Mouse (Mus musculus) granulocyte monocyte progenitor cell, adult 5-6 weeks (primary cell): ENCODE results near the gene Sec11a. TPM values are rescaled to one million over a fixed set of nuclear protein-coding genes. Genes with fewer than 3 reads are reported as not detected.
"Not testable (repeated sequence)": the region's sequence is repeated elsewhere in the genome, so short reads cannot be mapped to it uniquely, and the experiment has no call there.

Source experiments
- ATAC-seq: replicated peaks from 2 replicates; pipeline ENCODE4 v1.8.0; 2016; ENCODE audit warnings: mild to moderate bottlenecking, moderate TSS enrichment, inconsistent platforms; ENCODE audit not compliant: poor library complexity, severe bottlenecking
- total RNA-seq, 2 experiments: library from RNA; stranded (forward) in 1 of 2; stranded (reverse) in 1 of 2; fragments of 200-712, 200-1000 nt in 1 of 2; fragments of >200 nt in 1 of 2; fragmentation: Nextera tagmentation in 1 of 2; gene quantifications; 2 replicates each; pipeline ENCODE4 v1.2.3; 2014 to 2017

The Sec11a gene
- total RNA-seq, 2 experiments from 2014 or later = 167 to 393 TPM

DNA sequence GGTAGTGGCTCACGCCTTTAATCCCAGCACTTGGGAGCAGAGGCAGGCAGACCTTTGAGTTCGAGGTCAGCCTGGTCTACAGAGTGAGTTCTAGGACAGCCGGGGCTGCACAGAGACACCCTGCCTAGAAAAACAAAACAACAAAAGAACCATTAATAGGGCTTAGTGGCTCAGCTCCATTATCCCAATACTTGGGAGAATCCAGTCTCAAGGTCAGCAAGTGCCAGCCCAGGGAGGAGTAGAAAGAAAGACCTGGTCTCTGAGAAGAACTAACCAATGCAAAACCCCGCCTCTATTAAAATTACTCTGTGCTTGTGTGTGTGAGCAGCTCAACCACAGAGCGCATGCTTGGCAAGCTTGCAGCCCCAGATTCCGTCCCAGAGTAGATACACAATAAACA is 15.2 kb upstream of the Sec11a start:
- no peak for ATAC-seq

DNA sequence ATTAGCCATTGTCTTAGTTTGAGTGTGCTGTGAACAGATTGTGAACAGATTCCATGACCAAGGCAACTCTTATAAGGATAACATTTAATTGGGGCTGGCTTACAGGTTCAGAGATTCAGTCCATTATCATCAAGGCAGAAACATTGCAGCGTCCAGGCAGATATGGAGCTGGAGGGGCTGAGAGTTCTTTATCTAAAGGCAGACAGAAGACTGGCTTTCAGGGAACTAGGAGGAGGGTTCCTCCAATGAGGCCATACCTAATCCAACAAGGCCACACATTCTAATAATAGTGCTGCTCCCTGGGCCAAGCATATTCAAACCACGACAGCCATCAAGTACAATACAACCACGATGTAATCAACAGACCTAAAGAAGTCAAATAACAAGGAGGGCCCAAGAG is 11.4 kb upstream of the Sec11a start:
- no peak for ATAC-seq

DNA sequence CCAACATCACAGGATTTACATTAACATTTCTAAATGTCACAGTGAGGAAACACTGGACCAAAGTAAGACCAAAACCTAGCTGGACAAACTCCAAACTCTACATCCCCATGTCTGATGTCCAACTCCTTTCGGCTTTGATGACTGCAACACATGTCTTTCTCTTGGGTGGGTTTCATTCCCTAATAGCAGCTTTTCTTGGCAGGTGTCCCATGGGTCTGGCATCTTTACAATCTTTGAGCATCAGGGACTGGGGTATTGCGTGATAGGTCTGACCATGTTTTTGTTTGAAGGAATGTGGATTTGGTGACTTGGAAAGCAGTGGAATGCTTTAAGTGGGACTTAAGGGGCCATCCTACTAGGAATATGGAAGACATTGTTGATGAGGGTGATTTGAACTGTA is 9.3 kb upstream of the Sec11a start:
- no peak for ATAC-seq

DNA sequence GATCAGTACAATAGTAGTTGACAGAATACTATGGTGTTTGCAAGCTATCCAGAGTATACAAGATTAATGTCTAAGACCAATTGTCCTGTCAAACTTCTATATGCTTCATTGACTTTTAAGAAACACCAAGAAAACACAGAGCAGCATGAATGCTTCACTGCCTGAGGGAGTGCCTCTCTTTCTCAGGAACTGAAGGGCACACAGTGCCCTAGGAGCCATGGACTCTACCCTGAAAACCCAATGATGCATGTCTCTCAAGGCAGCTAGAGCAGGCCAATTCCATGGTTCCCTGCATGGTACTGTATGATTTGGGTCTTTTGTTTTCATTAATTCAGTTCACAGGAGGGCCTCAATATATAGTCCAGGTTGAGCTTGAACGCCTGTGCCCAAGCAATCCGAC is 6.7 kb upstream of the Sec11a start:
- ATAC-seq = no peak

DNA sequence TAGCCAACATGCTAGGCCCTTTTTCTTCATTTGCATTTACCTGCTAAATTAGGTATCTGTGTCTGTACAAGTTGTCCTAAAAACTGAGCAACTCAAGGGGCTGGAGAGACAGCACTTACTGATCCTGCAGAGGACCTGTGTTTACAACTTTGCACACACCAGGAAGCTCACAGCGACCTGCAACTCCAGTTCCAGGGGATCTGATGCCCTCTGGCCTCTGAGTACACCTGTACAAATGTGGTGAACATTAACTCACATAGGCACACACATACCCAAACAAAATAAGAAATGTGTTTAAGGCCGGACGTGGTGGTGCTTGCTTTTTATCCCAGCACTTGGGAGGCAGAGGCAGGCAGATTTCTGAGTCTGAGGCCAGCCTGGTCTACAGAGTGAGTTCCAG is 4.6 kb upstream of the Sec11a start:
- ATAC-seq = no peak

DNA sequence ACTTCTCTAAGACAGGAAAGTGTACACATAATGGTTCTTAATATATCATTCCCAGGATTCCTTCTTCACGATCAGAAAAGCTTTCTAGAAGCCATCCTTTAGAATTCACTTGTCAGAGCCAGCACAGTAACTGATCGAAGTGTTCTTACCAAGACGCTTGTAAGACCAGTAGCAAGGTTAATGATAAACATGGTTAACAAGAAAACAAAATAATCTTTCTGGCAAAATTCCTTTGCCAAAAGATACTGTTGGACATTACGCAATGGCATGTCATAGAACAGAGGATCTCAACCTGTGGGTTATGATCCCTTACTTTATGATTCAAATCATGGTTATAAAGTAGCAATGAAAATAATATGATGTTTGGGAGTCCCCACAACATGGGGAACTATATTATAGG is 3.9 kb upstream of the Sec11a start:
- ATAC-seq = no peak

DNA sequence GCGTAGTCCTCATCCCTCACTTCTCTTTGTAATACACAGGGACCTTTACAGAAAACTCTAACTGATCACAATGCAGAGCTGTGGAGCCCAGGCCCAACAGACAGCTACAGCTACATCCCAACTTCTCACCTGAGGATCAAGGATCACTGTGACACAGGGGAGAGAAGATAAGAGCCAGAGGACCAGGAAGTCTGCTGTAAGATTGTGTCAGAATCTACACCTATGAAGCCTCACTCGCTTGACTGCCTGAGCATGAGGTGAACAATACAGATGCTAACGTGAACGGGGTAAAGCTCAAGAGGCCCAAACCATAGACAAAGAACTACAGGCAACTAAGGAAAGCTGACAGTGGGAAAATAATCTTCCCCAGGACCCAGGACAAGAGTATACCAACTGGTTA is 7.8 kb downstream of the Sec11a start:
- ATAC-seq = no peak

DNA sequence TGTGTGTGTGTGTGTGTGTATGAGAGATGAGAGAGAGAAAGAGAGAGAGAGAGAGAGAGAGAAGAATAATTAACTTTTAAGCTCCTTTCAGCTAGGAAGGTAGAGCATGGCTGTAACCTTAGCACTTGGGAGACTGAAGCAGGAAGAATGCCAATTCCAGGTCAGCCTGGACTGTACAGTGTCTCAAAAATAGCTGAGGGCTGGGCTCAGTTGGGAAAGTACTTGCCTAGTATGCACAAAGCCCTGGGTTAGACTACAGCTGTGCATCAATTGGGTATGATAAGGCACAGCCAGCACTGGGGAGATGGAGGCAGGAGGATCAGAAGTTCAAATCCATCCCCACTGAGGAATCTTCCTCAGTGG is 10.3 kb downstream of the Sec11a start:
- ATAC-seq = not testable (repeated sequence)

DNA sequence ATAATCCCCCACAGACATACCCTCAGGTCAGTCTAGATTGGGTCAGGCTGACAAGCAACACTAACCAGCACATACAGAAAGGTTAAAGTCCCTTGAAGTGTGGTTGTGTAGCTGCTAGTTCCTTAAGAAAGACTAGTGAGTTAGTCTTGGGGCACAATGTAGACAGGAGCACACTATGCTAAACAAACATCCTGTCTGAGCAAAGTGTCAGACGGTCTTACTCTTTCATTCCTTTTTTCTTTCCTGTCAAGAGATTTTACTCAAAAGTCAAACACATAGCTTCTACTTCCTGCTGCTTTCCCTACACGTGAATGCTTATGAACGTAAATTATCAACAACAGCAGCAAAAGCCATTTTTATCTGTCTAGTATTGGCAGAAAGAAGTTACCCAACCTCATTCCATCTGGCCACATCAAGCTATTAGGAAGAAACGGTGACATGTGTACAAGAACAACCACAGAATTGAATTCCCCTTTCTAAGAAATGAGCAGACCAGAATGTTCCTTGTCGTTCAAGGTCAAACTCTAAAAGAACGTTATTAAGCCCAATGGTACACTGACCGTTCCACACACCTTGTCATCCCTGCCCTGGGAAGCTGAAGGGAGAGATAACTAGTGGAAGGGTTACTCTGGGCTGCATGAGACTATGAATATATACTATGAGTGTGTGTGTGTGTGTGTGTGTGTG is 10.8 kb downstream of the Sec11a start:
- ATAC-seq = peak; percentile 14; the same call in 1 of the 2 replicates

DNA sequence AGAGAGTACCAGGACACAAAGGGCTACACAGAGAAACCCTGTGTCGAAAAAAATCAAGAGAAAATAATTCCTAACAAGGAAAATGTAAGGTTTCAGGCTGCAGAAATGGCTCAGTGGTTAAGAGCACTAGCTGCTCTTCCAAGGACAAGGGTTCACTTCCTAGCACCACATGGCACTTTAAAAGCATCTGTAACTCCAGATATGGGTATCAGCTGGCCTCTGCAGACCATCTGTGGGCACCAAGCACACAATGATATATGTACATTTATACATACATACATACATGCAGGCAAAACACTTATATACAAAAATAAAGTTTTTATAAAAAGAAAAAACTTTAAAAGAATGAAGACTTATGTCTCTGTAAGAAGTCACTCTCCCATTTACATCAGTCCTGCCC is 11.7 kb downstream of the Sec11a start:
- no peak for ATAC-seq

DNA sequence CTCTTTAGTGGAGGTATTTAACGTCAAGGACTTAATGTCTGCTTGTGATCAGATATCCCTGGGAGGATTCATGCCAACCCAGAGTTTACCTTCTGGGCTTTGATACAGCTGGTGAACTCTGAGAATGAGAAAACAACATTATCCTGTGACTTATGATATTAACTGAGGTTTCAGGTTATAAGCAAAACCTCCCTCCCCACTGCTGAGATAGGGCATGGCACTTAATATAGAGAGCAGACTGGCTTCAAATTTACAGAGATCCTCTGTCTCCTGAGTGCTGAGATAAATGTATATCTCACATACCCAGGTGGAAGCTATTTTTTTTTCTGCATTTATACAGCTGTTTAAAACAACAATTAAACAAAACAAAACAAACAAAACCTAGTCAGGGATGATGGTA is 14.8 kb downstream of the Sec11a start:
- no peak for ATAC-seq

DNA sequence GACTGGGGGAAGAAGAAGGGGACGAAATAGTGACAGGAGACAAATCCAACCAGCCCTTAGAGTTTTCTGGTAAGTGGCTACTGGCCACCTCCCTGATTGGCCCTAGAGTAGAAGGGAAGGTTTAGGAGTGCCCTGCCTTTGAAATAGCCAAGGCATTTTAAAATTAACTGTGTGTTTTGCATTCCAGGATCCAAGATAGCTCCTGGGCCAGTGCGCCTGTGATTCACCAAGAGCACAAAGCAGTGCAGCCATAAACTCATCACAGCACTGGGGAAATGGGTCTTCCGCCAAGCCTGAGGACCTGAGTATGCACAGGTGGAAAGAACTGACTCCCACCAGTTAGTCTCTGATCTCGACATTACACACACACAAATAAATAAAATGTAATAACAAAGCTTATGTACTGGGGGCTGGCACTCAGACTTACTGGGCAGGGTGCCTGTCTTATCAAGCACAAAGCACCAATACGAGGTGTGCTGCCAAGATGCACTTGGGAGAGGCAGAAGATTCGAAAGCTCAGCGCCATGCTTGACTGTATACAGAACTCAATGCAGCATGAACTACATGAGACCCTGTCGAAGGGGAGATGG is 15.9 kb downstream of the Sec11a start:
- ATAC-seq = no peak

DNA sequence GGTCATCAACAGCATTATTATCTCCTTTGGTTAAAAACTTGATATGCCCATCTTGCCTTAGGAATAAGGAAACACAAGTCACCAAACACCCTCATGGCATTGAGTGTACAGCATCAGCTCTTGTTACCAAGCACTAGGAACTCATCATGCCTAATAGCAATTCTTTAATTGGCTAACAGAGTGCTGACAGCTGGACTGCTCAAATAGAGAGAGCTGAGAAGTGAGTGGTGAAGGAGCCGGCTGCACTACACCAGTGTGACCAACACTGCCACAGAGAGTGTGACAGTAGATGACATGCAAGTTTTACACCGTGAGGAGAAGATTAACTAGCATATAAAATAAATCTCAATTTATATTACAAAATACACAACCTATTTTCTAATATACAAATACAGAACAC is 24.4 kb downstream of the Sec11a start:
- ATAC-seq = no peak

DNA sequence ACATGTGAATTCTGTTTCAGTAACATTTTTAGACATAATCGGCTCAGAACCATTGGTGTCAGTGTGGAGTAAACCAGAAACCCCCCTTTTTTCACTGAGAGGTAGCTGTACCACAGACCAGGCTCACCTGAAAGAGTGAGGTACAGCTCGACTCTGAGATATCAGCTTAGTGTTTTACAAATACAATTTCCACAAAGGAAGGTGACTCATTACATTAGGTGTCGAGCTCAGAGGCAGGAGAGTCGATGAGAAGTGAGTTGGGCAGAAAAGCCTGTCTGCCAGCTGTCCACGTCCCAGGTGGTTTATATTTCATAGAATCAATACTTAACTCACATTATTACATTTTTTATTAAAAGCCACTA is 28.0 kb downstream of the Sec11a start:
- ATAC-seq = no peak

DNA sequence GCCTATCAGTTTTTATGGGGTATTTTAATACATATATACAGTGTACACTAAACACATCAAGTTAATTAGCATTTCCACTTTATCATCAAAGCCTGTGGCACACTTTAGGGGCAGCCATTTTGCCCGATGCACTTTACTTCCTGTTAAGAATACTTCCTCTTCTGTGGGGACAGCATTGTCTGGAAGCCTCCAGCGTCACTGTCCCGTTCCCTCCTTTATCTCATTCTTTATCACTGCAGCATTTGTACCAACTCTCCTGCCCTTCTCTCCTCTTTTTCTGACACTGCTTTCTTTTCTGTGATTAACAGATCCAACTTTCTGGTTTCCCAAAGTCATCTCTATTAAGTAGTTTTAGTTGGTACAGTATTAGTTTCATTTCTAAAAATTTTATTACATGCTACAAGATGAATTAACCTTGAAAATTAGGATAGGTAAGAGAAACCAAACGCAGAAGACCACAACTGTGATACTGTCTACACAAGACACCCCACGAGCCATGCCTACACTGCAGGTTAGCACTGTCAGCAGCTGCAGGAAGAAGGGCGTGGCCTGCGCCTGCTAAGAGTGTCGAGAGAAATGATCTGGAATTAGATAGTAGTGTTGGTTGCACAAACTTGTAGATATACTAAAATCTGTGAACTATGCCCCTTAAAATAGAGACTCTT is 28.5 kb downstream of the Sec11a start:
- peak; percentile 89 for ATAC-seq

DNA sequence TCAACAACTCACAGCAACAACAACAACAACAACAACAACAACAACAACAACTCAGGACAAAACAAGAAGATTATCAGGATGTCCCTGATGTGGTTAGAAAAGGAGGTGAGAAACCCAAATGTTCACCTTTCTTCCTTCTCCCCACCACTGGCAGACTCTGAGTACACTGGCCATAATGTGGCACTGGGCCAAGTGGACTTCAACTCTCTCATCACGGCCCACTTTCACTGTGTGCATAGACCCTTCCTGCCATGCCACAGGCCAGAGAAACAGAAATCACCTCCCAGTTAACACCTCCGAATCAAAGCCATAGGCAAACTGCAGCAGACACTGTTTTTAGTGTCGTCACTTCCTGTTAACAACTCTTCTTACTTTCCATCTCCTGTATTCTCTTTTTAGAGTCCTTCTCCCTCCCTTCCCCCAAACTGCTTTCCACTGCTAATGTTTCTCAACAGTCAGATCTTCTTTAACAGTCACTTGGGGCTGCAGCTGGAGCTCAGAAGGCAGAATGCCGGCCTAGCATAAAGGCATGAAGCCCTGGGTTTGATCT is 29.6 kb downstream of the Sec11a start:
- peak; percentile 43 for ATAC-seq

DNA sequence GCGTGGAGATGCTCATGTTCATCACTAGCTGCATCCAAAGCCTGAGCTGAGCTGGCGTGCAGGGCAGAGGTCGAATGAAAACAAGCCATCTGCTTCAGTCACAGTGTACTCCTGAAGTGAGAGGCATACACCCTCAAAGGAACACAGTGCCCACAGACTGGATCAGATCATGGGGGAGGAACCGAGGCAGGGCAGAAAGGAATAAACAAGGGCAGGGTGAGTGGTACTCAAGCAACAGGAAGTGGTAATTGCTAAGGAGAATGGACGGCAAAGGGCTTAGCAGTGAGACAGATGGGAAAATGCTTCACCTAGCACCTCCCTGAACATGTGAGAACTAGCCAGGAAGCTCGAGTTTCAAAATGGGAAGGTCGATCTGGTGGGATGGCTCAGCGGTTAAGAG is 35.1 kb downstream of the Sec11a start:
- no peak for ATAC-seq

DNA sequence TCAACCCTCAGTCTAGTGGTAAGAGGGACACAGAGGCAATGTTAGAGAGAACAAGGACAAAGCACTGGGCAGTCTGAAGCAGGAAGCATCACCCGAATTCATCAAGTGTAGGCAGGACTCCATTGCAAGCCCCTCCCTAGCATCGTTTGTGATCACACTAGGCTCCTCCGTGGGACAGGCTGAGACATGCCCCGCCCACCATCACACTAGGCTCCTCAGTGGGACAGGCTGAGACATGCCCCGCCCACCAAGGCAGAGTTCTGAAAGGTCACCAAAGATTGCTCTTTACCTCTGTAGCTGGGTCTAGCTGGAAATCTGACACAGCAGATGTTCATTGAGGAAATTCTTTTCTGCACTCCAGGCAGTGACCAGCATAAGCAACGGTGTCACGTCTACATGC is 36.5 kb downstream of the Sec11a start:
- ATAC-seq = no peak

DNA sequence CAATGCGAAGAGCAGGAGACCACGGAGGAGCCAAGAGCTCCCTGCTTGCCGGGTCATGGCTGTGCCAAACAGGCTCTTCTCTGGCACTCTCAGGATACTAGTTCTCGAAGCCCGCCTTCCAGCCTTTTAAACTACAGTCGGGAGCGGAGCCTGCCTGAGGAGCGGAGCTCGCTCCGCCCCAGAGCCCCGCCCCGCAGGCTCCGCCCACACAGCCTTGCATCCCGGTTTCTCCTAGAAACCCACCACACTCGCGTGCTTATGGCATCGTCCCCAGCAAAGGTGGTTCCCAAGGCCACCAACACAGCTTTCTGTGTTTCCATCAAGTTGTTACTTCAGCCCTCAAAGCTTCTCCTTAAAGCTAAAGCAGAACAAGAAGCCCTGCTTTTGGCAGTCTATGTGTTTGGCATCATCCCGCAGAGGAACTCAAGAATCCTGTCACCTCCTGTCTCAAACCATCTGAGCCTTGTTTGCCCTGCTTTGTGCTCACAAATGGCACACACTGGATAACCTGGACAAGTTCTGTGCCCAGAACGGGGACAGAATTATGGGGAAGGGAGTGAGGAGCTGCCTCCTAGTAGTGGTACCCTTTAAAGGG is 42.6 kb downstream of the Sec11a start, which contains the start of gene Nmb:
Gene Nmb (minus strand): TSS at position 156 of the 595 bp plus-strand sequence.
- ATAC-seq = peak; percentile 45

DNA sequence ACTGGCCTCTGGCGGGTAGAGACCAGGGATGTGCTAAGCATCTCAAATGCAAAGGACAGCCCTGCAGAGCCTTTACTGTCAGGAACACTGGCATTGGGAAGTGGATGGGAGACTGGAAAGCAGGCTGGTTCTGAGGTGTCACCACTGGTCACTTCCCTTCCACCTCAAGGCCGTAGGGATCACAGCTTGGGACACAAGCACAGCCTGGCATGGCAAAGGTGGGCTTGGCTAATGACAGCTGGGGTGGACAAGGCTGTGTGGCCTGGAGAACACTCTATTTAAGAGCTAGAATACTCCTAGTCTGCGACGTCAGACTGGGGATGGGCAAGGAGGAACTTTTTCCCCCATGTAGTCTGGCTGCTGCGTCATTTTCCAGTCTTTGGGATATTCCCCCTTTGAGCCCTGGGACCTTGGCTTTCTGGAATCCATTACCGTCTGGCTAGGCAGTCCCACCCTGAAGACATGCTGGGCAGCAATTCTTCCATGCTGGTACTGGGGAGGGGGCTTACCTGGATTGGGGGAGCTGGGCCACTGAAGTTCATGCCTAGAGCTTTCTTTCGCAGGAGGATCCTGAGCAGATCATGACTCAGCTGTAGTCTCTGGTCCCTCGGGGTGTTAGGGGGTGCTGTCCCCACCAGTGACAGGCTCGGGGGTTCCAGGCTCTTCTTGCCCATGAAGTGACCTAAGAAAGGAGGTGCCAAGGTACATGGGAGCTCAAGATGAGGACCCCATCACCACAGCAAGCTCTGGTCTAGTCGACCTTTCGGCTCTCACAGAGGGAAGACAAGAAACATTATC is 43.8 kb downstream of the Sec11a start:
- no peak for ATAC-seq
